Mouse (Mus musculus) C2C12 (cell line): ENCODE measurements around the gene Sv2a.

Experiments used
- CEBPB ChIP-seq: IDR thresholded peaks from one replicate; pipeline ENCODE4 v1.6.1; 2011; ENCODE audit warnings: low read depth, mild to moderate bottlenecking, control low read depth, moderate library complexity
- CTCF ChIP-seq: IDR thresholded peaks from one replicate; pipeline ENCODE4 v1.5.1; 2011; ENCODE audit not compliant: control insufficient read depth, insufficient read depth, insufficient read length
- MAX ChIP-seq: IDR thresholded peaks from one replicate; pipeline ENCODE4 v1.6.1; 2011; ENCODE audit warnings: mild to moderate bottlenecking, control low read depth
- MYOD1 ChIP-seq: IDR thresholded peaks from one replicate; pipeline ENCODE4 v1.6.1; 2011; ENCODE audit warnings: low read depth; ENCODE audit not compliant: control insufficient read depth, insufficient read length
- MYOG ChIP-seq: IDR thresholded peaks from one replicate; pipeline ENCODE4 v1.6.1; 2011; ENCODE audit not compliant: control insufficient read depth, insufficient read length; ENCODE audit errors: extremely low read depth
- USF1 ChIP-seq: IDR thresholded peaks from one replicate; pipeline ENCODE4 v1.6.1; 2011; ENCODE audit warnings: low read depth, mild to moderate bottlenecking, control low read depth, moderate library complexity

DNA sequence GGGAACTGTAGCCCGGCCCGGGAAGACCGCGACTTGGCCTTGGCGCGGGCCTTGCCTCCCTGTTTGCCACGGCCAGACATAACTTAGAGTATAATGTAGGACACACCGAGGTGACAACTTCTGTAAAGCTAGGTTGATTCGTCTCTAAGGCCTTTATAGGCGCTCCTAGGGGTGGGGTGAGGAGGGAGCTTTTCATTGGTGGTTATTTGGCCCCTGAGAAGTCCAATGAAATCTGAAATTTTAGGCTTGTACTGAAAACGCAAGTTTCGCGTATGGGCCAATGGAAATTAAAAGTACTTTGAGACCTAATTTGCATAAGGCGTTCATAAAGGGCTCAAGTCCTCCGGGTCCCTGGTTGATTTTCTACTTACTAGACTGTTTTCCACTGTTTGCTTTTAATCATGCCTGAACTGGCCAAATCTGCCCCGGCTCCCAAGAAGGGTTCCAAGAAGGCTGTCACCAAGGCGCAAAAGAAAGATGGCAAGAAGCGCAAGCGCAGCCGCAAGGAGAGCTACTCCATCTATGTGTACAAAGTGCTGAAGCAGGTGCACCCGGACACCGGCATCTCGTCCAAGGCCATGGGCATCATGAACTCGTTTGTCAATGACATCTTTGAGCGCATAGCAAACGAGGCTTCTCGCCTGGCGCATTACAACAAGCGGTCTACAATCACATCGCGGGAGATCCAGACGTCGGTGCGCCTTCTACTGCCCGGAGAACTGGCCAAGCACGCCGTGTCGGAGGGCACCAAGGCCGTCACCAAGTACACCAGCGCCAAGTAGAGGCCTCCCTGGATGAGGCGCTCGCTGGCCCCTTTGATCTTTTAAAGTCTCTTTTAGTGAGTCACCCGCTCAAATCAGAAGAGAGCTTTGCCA is 40.1 kb downstream of the Sv2a start, which contains the start of the genes Hist2h2ac and Hist2h2be:
- TF ChIP-seq CTCF (no peak), MAX (no peak), MYOD1 (no peak), USF1 (no peak), MYOG (no peak), CEBPB (no peak)
